Mouse (Mus musculus): ENCODE measurements around the gene Kcnt2. TPM values are rescaled to one million over a fixed set of nuclear protein-coding genes. Genes with fewer than 3 reads are reported as not detected.

The Kcnt2 gene
- polyA plus RNA-seq, 1 experiment from 2014 or later: 1.0 TPM

GRCm38 (mm10) chr1:140613101-140613500, 367.1 kb downstream of the Kcnt2 start:
- Histone ChIP-seq H3K9ac (no peak overlapping the region), H3K4me2 (no peak overlapping the region), H3K36me3 (no peaks in the 10 kb centered on the region), H3K27ac (ENCODE audit: poor library complexity, severe bottlenecking) (no peak overlapping the region), H3K27me3 (replicated peaks) (no peaks in the 10 kb centered on the region), H3K9me3 (replicated peaks) (no peaks in the 10 kb centered on the region), H3K4me1 (replicated peaks) (no peaks in the 10 kb centered on the region), H3K4me3 (no peak overlapping the region)
- WGBS: 77% methylated on average over 1 of the region's 1 CpGs
- no peak for ATAC-seq (ENCODE audit: insufficient number of reproducible peaks, low FRiP score)

- 72% methylated on average over 2 of the region's 2 CpGs for WGBS
- Histone ChIP-seq H3K36me3 (no peaks in the 10 kb centered on the region), H3K27me3 (replicated peaks) (no peaks in the 10 kb centered on the region), H3K9ac (no peak overlapping the region), H3K4me3 (no peak overlapping the region), H3K4me1 (replicated peaks) (no peaks in the 10 kb centered on the region), H3K27ac (ENCODE audit: poor library complexity, severe bottlenecking) (no peak overlapping the region), H3K9me3 (replicated peaks) (no peaks in the 10 kb centered on the region), H3K4me2 (no peak overlapping the region)
- no peak for ATAC-seq (ENCODE audit: insufficient number of reproducible peaks, low FRiP score)
Measured at GRCm38 (mm10) chr1:140614840-140615239, 368.9 kb downstream of the Kcnt2 start.

- Histone ChIP-seq H3K9me3 (replicated peaks) (no peaks in the 10 kb centered on the region), H3K27ac (ENCODE audit: poor library complexity, severe bottlenecking) (no peak overlapping the region), H3K9ac (no peak overlapping the region)
Measured at GRCm38 (mm10) chr1:140618164-140618563, 372.2 kb downstream of the Kcnt2 start.

GRCm38 (mm10) chr1:140624918-140625317, 379.0 kb downstream of the Kcnt2 start:
- Histone ChIP-seq H3K27me3 (replicated peaks) (no peaks in the 10 kb centered on the region), H3K36me3 (no peaks in the 10 kb centered on the region), H3K4me3 (no peak overlapping the region), H3K4me1 (replicated peaks) (no peaks in the 10 kb centered on the region), H3K27ac (ENCODE audit: poor library complexity, severe bottlenecking) (no peak overlapping the region), H3K9me3 (replicated peaks) (no peaks in the 10 kb centered on the region), H3K9ac (no peak overlapping the region), H3K4me2 (no peak overlapping the region)
- no peak for ATAC-seq (ENCODE audit: insufficient number of reproducible peaks, low FRiP score)

More at GRCm38 (mm10) chr1:140618164-140618563, 372.2 kb downstream of the Kcnt2 start:
- no peak for ATAC-seq (ENCODE audit: insufficient number of reproducible peaks, low FRiP score)
- Histone ChIP-seq H3K36me3 (no peaks in the 10 kb centered on the region), H3K4me3 (no peak overlapping the region), H3K4me2 (no peak overlapping the region), H3K4me1 (replicated peaks) (no peaks in the 10 kb centered on the region), H3K27me3 (replicated peaks) (no peaks in the 10 kb centered on the region)

GRCm38 (mm10) chr1:140659607-140660340, 413.8 kb downstream of the Kcnt2 start:
- no peak for ATAC-seq (ENCODE audit: insufficient number of reproducible peaks, low FRiP score)
- Histone ChIP-seq H3K4me3 (no peak overlapping the region), H3K9ac (no peak overlapping the region), H3K27me3 (replicated peaks) (no peaks in the 10 kb centered on the region), H3K27ac (ENCODE audit: poor library complexity, severe bottlenecking) (no peak overlapping the region), H3K4me1 (replicated peaks) (no peaks in the 10 kb centered on the region), H3K36me3 (no peaks in the 10 kb centered on the region), H3K4me2 (no peak overlapping the region), H3K9me3 (replicated peaks) (no peaks in the 10 kb centered on the region)
- 63% methylated on average over 3 of the region's 3 CpGs for WGBS

GRCm38 (mm10) chr1:140660751-140661403, 414.9 kb downstream of the Kcnt2 start:
- ATAC-seq (ENCODE audit: insufficient number of reproducible peaks, low FRiP score): no peak
- H3K9ac ChIP-seq: no peak overlapping the region
- WGBS: 51% methylated on average over 12 of the region's 12 CpGs
- H3K27me3 ChIP-seq (replicated peaks): no peaks in the 10 kb centered on the region
- no peak overlapping the region for H3K4me2 ChIP-seq
- no peaks in the 10 kb centered on the region for H3K4me1 ChIP-seq (replicated peaks)
- H3K36me3 ChIP-seq: no peaks in the 10 kb centered on the region
- H3K4me3 ChIP-seq: no peak overlapping the region
- no peak overlapping the region for H3K27ac ChIP-seq (ENCODE audit: poor library complexity, severe bottlenecking)
- no peaks in the 10 kb centered on the region for H3K9me3 ChIP-seq (replicated peaks)

GRCm38 (mm10) chr1:140661404-140661787, 415.4 kb downstream of the Kcnt2 start:
- Histone ChIP-seq H3K27ac (ENCODE audit: poor library complexity, severe bottlenecking) (no peak overlapping the region), H3K4me3 (no peak overlapping the region)

More at GRCm38 (mm10) chr1:140661404-140661787, 415.4 kb downstream of the Kcnt2 start:
- Histone ChIP-seq H3K4me1 (replicated peaks) (no peaks in the 10 kb centered on the region), H3K9ac (no peak overlapping the region), H3K27me3 (replicated peaks) (no peaks in the 10 kb centered on the region), H3K4me2 (no peak overlapping the region), H3K36me3 (no peaks in the 10 kb centered on the region), H3K9me3 (replicated peaks) (no peaks in the 10 kb centered on the region)
- WGBS: 38% methylated on average over 3 of the region's 3 CpGs
- no peak for ATAC-seq (ENCODE audit: insufficient number of reproducible peaks, low FRiP score)

Other genes starting within 250 kb of the Kcnt2 start
- gene Cfh, start 62.4 kb upstream of the Kcnt2 start, polyA plus RNA-seq (2016; fragmentation: Nextera tagmentation; extraction: Ambion mirVana): 22.2 and 22.4 TPM in 2 replicates